Mouse (Mus musculus): ENCODE measurements at regions not wholly inside any gene's neighbourhood (a gene's known extent, or its start where the extent isn't known, plus 50 kb on each side); places are given as distances from the start of the nearest gene placed in this dataset.

- Histone ChIP-seq H3K4me3 (ENCODE audit: control insufficient read depth, low read depth, low read length) (no peak overlapping the region), H3K36me3 (ENCODE audit: control insufficient read depth, insufficient read depth, low read length) (no peaks in the 10 kb centered on the region), H3K27me3 (ENCODE audit: control insufficient read depth, insufficient read depth, low read length) (no peaks in the 10 kb centered on the region), H3K4me1 (ENCODE audit: control insufficient read depth, insufficient read depth, low read length) (no peaks in the 10 kb centered on the region), H3K27ac (ENCODE audit: control insufficient read depth, insufficient read depth, low read depth, low read length) (no peak overlapping the region)
- TF ChIP-seq POLR2A (IDR thresholded peaks at IDR 0.05; ENCODE audit: control insufficient read depth, low read depth, low read length) = no peak
- TF ChIP-seq CTCF (IDR thresholded peaks at IDR 0.05; ENCODE audit: control insufficient read depth, insufficient read depth, insufficient replicate concordance, low read depth, low read length) = no peak
These were observed 205.3 kb downstream of the Aldoart1 start for GRCm38 (mm10) chr4:72647130-72647529.

- TF ChIP-seq POLR2A (IDR thresholded peaks at IDR 0.05; ENCODE audit: control insufficient read depth, low read depth, low read length) = no peak
- TF ChIP-seq CTCF (IDR thresholded peaks at IDR 0.05; ENCODE audit: control insufficient read depth, insufficient read depth, insufficient replicate concordance, low read depth, low read length) = no peak
- no peak overlapping the region for H3K4me3 ChIP-seq (ENCODE audit: control insufficient read depth, low read depth, low read length)
- H3K27me3 ChIP-seq (ENCODE audit: control insufficient read depth, insufficient read depth, low read length) = no peaks in the 10 kb centered on the region
- no peak overlapping the region for H3K27ac ChIP-seq (ENCODE audit: control insufficient read depth, insufficient read depth, low read depth, low read length)
- no peaks in the 10 kb centered on the region for H3K36me3 ChIP-seq (ENCODE audit: control insufficient read depth, insufficient read depth, low read length)
- no peaks in the 10 kb centered on the region for H3K4me1 ChIP-seq (ENCODE audit: control insufficient read depth, insufficient read depth, low read length)
These were observed 223.0 kb downstream of the Aldoart1 start for GRCm38 (mm10) chr4:72629416-72629815.

DNA sequence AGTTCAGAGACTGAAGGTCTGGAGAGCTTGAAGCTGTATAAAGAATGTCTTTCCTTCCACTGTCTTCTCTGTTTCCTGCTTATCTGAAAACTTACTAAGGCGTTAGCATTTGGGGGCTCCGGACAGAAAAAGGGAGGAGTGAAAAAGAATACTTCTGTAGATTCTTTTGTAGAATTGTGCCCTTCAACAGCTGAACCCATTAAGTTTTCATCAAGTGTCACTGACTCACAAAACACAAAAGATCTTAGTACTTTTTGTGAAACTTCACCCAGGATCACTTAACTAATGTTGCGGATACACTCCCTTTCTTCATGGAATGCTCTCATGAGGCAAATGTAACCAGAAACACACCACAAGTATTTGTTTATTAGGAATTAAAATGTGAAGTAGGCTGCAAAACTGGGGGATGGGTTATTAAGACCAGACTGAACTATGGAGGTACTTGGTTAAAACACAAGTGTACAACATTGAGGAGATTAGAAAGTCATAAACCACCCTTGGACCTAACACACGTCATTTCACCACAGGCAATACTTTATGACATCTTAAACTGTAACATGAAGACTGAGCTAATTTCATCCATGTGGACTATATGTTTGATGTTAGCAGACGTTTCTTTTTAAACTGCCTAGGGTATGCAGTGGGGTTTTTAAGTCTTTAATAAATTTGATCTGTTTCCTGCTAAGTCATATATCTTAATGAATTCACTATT, 225.1 kb downstream of the Aldoart1 start:
- no peak overlapping the region for H3K27ac ChIP-seq (ENCODE audit: control insufficient read depth, insufficient read depth, low read depth, low read length)
- H3K4me3 ChIP-seq (ENCODE audit: control insufficient read depth, low read depth, low read length) = no peak overlapping the region
- H3K36me3 ChIP-seq (ENCODE audit: control insufficient read depth, insufficient read depth, low read length) = no peaks in the 10 kb centered on the region
- H3K4me1 ChIP-seq (ENCODE audit: control insufficient read depth, insufficient read depth, low read length) = no peaks in the 10 kb centered on the region
- no peaks in the 10 kb centered on the region for H3K27me3 ChIP-seq (ENCODE audit: control insufficient read depth, insufficient read depth, low read length)
- TF ChIP-seq CTCF (IDR thresholded peaks at IDR 0.05; ENCODE audit: control insufficient read depth, insufficient read depth, insufficient replicate concordance, low read depth, low read length) (no peak), POLR2A (IDR thresholded peaks at IDR 0.05; ENCODE audit: control insufficient read depth, low read depth, low read length) (no peak)

GRCm38 (mm10) chr4:72605107-72605506, 247.3 kb downstream of the Aldoart1 start:
- Histone ChIP-seq H3K27me3 (ENCODE audit: control insufficient read depth, insufficient read depth, low read length) (no peaks in the 10 kb centered on the region), H3K36me3 (ENCODE audit: control insufficient read depth, insufficient read depth, low read length) (no peaks in the 10 kb centered on the region), H3K4me3 (ENCODE audit: control insufficient read depth, low read depth, low read length) (no peak overlapping the region), H3K27ac (ENCODE audit: control insufficient read depth, insufficient read depth, low read depth, low read length) (no peak overlapping the region), H3K4me1 (ENCODE audit: control insufficient read depth, insufficient read depth, low read length) (no peaks in the 10 kb centered on the region)
- no peak for TF ChIP-seq CTCF (IDR thresholded peaks at IDR 0.05; ENCODE audit: control insufficient read depth, insufficient read depth, insufficient replicate concordance, low read depth, low read length)
- no peak for TF ChIP-seq POLR2A (IDR thresholded peaks at IDR 0.05; ENCODE audit: control insufficient read depth, low read depth, low read length)

GRCm38 (mm10) chr4:72595494-72595893, 256.9 kb downstream of the Aldoart1 start:
- TF ChIP-seq POLR2A (IDR thresholded peaks at IDR 0.05; ENCODE audit: control insufficient read depth, low read depth, low read length) = no peak
- no peak for TF ChIP-seq CTCF (IDR thresholded peaks at IDR 0.05; ENCODE audit: control insufficient read depth, insufficient read depth, insufficient replicate concordance, low read depth, low read length)
- Histone ChIP-seq H3K27me3 (ENCODE audit: control insufficient read depth, insufficient read depth, low read length) (no peaks in the 10 kb centered on the region), H3K36me3 (ENCODE audit: control insufficient read depth, insufficient read depth, low read length) (no peaks in the 10 kb centered on the region), H3K27ac (ENCODE audit: control insufficient read depth, insufficient read depth, low read depth, low read length) (no peak overlapping the region), H3K4me1 (ENCODE audit: control insufficient read depth, insufficient read depth, low read length) (no peaks in the 10 kb centered on the region), H3K4me3 (ENCODE audit: control insufficient read depth, low read depth, low read length) (no peak overlapping the region)

DNA sequence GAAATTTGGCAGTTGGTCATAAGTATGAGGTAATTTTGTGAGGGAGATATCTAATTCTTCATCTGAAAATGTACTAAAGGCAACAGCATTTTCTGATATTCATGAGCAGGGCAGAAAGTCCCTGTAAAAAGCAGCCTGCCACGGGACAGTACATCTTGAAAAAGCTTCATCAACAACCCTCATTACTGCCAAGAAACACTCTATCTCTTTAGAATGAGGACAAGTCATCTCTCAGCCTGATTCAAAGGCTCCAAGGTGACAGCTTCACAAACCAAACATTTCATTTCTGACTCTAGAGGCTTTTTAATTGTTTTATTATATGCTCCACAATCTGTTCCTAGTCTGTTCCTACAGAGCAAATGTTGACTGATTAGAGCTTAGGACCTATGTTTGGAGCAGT, 260.3 kb downstream of the Aldoart1 start:
- TF ChIP-seq POLR2A (IDR thresholded peaks at IDR 0.05; ENCODE audit: control insufficient read depth, low read depth, low read length) = no peak
- TF ChIP-seq CTCF (IDR thresholded peaks at IDR 0.05; ENCODE audit: control insufficient read depth, insufficient read depth, insufficient replicate concordance, low read depth, low read length) = no peak
- Histone ChIP-seq H3K4me1 (ENCODE audit: control insufficient read depth, insufficient read depth, low read length) (no peaks in the 10 kb centered on the region), H3K4me3 (ENCODE audit: control insufficient read depth, low read depth, low read length) (no peak overlapping the region), H3K36me3 (ENCODE audit: control insufficient read depth, insufficient read depth, low read length) (no peaks in the 10 kb centered on the region), H3K27me3 (ENCODE audit: control insufficient read depth, insufficient read depth, low read length) (no peaks in the 10 kb centered on the region), H3K27ac (ENCODE audit: control insufficient read depth, insufficient read depth, low read depth, low read length) (no peak overlapping the region)

DNA sequence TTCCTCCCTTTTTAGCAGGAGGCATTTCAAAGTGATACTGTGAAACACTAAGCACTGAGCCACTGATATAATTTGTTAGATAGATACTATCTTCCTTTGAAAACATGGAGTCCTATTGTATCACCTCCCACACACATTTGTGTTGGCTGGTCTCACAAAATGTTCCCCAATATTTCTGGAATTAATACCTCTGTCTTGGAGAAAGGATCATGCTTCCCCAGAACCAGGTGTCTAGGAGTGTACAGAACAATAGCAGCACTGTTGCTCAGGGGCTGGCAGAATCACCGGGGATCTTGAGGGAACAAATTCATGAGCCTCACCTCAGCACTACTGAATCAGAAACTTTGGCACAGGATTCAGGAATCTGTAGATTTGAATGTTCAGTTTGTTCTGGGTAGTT, 277.5 kb downstream of the Aldoart1 start:
- Histone ChIP-seq H3K27ac (ENCODE audit: control insufficient read depth, insufficient read depth, low read depth, low read length) (no peak overlapping the region), H3K4me3 (ENCODE audit: control insufficient read depth, low read depth, low read length) (no peak overlapping the region), H3K36me3 (ENCODE audit: control insufficient read depth, insufficient read depth, low read length) (no peaks in the 10 kb centered on the region), H3K27me3 (ENCODE audit: control insufficient read depth, insufficient read depth, low read length) (no peaks in the 10 kb centered on the region), H3K4me1 (ENCODE audit: control insufficient read depth, insufficient read depth, low read length) (no peaks in the 10 kb centered on the region)
- TF ChIP-seq POLR2A (IDR thresholded peaks at IDR 0.05; ENCODE audit: control insufficient read depth, low read depth, low read length) = no peak
- no peak for TF ChIP-seq CTCF (IDR thresholded peaks at IDR 0.05; ENCODE audit: control insufficient read depth, insufficient read depth, insufficient replicate concordance, low read depth, low read length)

Measured in testis, adult 2 months (tissue).